Mouse (Mus musculus): ENCODE data around the gene S1pr3.

The S1pr3 gene

GRCm38 (mm10) chr13:51464294-51464693 lies 55.9 kb downstream of the S1pr3 start:
- no peak for DNase-seq

- no peak for DNase-seq
Observed at GRCm38 (mm10) chr13:51466117-51466841, 57.8 kb downstream of the S1pr3 start.

- no peak for DNase-seq
Observed at GRCm38 (mm10) chr13:51468697-51469250, 60.3 kb downstream of the S1pr3 start.
